Mouse (Mus musculus): Measurements from ENCODE around the gene Metrnl.

Metrnl gene

DNA sequence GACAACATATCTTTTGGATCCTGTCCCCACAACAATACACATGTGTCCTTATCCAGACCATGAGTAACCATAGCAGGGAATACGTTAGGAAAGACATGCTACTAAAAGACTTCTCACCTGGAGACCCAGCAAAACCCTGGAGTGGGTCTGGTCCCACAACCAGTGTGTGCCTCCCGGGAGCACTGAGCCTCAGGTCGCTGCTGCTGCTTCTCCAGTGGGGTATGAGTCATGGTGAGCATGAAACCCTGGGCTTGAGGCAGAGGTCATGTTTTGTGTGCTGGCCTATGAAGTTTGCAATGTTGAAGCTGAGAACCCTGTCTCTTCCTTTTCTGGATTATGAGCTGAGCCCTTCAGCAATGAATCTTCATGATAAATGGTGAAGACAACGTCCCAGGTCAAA is 15.3 kb upstream of the Metrnl start:
- no peak for DNase-seq

DNA sequence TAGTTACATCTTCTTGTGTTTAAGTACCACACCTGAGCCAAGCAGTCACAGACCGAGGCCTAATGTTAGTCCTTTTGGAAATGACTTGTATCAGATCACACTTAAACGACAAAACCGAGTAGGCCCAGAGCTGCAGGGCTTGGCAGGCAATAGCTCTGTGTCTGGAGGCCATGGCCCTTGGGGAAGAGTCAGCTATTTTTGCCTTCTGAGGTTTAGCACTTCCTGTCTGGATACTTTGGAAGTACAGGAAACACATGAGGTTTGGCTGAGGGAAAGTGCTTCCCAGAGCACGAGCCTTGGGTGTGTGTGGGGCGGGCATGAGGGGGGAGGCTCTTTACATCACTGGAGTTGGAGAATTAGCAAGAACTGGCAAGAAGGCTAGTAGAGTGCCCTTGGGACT is 14.7 kb upstream of the Metrnl start:
- no peak for DNase-seq

DNA sequence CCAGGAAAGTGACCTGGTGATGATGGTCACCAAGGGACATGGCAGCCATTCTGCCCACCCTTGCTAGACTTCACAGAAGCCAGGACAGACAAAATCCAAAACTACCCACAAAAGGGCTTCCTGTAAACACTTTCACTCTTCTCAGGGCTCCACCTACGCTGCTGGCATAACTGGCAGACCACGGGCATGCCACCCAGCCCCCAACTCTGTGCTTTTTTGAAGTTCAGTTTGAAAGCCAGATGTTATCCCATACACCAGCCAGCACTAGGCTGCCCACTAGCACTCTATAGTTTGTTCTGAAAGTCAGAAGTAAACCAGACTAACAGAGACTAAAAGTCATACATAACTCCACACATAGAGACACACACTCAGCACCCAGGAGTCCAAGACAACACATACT is 13.3 kb upstream of the Metrnl start:
- peak; percentile 46 for DNase-seq

- DNase-seq, result no peak
Observed at GRCm38 (mm10) chr11:121695304-121696064, 5.9 kb upstream of the Metrnl start.

DNA sequence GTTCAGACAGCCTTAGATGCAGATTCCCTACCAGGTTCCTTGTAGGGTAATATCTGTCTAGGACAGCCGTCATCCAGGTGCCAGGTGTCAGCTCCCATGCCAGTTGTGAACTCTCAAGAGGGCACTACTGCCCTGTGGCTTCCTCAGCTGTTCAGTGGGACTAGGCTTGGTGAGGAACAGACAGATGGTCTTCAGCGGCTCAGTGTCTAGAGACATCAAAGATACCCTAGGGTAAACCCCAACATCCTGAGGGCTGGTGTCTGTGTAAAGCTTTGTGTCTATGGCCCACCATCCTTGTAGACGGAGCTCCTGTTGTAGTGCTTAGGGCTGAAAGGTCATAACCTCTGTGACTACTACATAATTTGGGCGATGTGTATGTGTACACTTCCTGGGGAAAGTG is 4.1 kb upstream of the Metrnl start:
- DNase-seq, result peak; percentile 56

DNA sequence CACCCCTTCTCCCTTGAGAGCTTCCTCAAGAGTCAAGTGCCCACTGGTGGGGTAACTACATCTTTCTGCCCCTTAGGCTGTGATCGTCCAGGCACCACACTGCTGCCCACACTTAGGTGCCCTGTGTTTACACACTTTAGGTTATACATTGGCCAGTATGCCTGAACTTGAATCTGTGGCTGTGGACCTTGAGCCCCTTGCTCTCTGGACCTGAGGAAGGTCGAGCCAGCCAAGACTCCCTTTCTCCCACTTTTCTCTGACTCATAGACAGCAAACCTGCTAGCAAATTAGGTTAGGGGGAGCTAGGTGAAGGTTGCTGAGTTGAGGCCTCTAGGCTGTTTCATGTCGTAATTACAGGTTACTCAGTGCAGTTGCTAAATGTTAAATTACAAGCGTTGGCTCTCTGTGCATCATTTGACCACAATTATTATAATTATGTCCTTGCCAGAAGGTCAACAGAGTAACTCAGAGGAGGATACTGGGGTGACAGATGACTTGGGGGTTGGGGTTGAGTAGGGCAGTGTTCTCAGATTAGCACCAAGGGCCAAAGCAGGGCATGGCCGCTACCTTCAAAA is 2.9 kb upstream of the Metrnl start:
- no peak for DNase-seq

GRCm38 (mm10) chr11:121702111-121702894 is 959 bp downstream of the Metrnl start:
- peak; percentile 41 for DNase-seq

GRCm38 (mm10) chr11:121702895-121703618 is 1.7 kb downstream of the Metrnl start:
- peak; percentile 41 for DNase-seq

DNA sequence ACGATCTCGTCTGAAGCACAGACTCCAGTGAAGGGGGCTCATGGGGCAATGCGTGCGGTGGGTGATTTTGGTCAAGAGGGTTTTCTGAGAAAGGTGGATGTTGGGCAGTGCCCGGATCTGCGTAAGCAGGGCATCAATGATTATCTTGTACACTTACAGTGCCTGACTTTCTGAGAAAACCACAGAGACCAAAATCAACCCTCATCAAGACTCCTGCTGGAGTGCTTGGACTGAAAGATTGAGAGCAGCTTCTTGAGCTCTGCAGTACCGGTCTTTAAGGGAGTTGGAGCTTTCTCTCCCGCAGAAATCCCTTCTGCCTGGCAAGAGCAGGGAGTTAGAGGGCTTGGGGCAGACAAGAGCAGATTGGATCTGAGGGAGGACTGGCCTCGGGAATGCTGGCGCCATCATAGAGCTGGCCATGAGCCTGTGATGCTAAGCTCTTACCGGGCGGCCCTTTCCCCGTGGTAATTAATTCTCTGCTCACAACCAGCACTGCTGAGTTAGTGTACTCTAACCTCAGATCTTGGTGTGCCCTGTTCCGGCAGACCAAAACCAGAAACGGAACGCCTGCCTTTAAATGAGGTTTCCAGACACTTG is 2.4 kb downstream of the Metrnl start:
- DNase-seq, result no peak

DNA sequence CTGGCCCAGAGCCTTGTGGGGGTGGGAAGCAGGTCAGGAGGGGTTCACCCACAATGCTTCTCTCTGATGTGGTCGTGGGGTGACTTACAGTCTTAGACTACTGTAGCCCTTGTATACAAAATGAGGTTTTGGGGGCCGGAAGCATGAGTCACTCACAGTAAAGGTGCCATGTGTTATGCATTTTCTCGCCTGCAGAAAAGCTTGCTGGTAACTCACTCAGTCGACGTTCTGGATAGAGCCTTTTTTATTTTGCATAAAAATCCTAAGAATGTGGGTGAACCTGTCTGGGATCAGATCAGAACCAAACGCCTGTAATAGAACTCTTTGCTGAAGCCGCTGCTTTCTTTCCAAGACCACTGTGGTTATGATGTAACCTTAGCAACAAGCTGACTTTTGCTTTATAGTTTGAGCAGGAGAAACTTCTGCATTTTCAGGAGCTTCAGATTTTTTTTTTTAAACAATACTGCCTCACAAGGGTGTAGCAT is 5.2 kb downstream of the Metrnl start:
- peak; percentile 88 for DNase-seq

DNA sequence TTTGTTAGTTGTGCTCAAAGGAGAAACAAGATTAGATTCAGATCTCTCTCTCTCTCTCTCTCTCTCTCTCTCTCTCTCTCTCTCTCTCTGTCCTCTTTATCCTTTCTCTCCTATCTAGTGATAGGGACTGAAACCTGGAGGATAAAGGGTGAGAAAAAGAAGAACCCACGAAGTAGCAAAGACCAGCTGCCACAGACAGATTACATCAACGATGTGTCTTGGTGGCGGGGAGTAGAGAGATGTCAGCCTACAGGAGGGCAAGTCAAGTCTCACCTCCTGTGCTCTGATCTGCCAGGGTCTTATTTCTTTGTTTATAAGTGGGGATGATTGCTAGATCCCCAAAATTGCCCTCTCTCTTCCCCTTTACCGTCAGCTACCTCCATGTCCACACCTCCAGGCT is 7.9 kb downstream of the Metrnl start:
- no peak for DNase-seq

- DNase-seq, result no peak
Observed at GRCm38 (mm10) chr11:121710245-121710644, 8.9 kb downstream of the Metrnl start.

GRCm38 (mm10) chr11:121712987-121713386 is 11.6 kb downstream of the Metrnl start:
- DNase-seq, result no peak

DNA sequence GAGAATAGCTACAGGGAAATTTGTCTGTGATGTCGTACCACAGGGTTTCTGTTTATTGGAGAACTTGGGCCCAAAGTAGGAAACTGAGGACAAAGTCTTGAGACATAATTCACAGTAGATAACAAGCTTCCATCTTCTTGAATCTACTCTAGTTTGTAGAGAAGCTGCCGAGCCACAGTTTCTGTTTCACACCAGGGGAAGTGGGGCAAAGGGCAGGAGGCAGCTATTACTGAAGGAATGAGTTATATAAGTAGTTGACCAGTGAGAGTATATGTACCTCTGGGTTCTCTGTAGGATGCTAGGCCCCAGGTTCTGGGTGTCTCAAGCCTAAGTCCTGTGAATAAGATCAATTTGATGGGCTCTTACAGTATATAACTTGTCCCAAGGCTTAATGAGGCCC is 12.2 kb downstream of the Metrnl start:
- DNase-seq, result no peak

GRCm38 (mm10) chr11:121714745-121715485 is 13.6 kb downstream of the Metrnl start:
- no peak for DNase-seq

- DNase-seq, result no peak
Observed at GRCm38 (mm10) chr11:121717724-121718123, 16.4 kb downstream of the Metrnl start.

DNA sequence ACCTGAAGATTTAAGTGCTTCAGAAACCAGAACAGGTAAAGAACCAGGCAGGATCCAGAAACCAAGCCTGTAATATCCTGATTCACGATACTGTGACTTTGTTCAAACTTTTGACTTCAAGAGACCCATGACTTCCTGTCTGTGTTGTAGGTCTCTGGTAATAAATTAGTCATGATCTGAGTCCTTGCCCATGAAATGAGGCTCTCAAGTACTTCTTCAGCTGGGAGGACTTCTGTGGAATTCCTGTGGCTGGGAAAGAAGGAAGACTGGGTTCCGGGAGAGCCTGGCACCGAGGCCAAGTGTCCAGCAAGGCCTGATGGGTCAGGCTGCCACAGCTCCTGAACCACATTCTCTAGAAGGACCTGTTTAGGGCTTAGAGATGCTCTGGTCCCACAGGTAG is 19.4 kb downstream of the Metrnl start:
- no peak for DNase-seq

DNA sequence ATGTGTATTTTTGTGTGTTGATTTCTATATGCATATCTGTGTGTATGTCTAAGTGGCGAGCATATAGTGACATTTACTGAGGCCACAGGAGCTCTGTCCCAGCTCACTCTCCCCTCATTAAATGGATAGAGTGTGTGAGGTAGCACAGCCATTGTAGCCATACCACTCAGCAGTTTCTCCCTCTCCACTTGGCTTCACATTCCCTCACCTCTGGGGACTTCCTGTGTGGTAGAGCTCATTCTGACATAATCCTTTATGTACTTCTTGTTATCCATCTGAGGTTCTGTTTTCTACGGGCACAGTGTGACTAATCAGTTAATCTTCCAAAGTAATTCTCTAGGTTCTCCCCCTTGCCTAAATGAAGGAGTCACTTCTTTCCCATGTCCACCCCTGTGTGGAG is 21.1 kb downstream of the Metrnl start:
- no peak for DNase-seq

- DNase-seq, result no peak
Observed at GRCm38 (mm10) chr11:121726625-121727024, 25.3 kb downstream of the Metrnl start.

DNA sequence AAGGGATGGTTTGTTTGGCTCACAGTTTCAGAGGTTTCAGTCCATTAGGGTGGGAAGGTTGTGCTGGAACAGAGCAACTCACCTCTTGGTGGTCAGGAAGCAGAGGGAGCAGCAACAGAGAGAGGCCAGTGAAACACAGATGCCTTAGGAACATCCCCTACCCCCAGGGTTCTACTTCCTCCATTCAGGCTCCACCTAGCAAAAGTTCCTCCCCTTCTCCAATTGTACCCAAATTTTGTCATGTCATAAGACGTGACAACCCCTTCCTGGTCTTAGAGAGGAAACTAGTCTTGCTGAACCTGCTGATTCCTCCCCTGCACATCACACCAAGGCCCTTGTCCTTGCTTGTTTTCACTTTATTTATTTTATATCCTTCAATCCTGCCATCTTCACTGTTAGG is 32.8 kb downstream of the Metrnl start:
- no peak for DNase-seq

DNA sequence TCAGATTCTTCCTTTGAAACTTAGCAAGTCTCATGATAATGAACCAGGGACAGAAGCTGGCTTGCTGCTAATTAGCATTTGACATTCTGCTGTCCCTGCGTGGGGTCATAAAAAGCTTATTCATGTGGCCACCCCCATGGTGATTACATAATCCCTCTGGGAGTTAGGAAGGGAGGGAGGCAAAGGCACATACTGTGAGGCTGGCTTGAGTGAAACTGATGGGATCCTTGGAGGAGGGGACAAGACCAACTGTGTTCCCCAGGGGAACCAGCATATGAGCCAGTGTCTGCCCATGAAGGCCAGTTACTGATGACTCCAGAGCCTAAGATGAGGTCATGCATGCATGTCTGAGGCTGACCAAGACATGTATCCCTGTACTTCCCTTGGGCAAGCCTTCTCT is 33.5 kb downstream of the Metrnl start:
- DNase-seq, result no peak

DNA sequence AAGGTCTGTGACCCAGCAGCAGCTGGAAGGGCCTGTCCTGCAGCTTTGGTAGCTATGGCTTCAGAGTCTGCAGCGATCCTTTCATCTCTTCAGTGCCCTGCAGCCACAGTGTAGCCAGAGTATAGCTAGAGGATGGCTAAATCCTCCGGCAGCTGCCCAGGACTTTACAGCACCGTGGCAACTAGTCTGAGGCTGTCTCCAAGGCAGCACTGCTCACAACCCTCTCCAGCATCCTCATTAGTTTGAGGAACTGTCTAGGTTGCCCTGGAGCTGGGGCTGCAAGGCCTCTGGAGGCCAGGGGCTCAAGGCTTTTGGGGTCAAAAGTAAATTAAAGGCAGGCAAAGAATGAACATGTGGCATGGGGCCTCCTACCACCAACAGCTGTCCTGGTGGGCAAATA is 37.3 kb downstream of the Metrnl start:
- DNase-seq, result no peak

Measured in thymus, postnatal 14 days (tissue).